Mouse (Mus musculus) intestine, embryonic 15.5 days (tissue): ENCODE data around the gene Polr2b. TPM values are rescaled to one million over a fixed set of nuclear protein-coding genes. Genes with fewer than 3 reads are reported as not detected.

Experiments
- ATAC-seq: fragments of 200-750 bp; cut with Nextera tagmentation; 2 replicates; pipeline ENCODE4 v1.8.0; 2017; ENCODE audit warnings: moderate TSS enrichment, moderate library complexity
- H3K27ac ChIP-seq: fragments of 300-500 bp; sonication (generic); 2 replicates; pipeline ENCODE4 v1.5.1; 2015; ENCODE audit warnings: mild to moderate bottlenecking, inconsistent platforms
- H3K27me3 ChIP-seq: fragments of 300-500 bp; sonication (generic); replicated peaks from 2 replicates; pipeline ENCODE4 v1.6.1; 2015; ENCODE audit warnings: inconsistent platforms
- H3K36me3 ChIP-seq: fragments of 300-500 bp; sonication (generic); 2 replicates; pipeline ENCODE4 v1.6.1; 2015; ENCODE audit warnings: inconsistent platforms
- H3K4me1 ChIP-seq: fragments of 300-500 bp; sonication (generic); replicated peaks from 2 replicates; pipeline ENCODE4 v1.6.1; 2015; ENCODE audit warnings: inconsistent platforms
- H3K4me2 ChIP-seq: fragments of 300-500 bp; sonication (generic); replicated peaks from 2 replicates; pipeline ENCODE4 v1.6.1; 2015; ENCODE audit warnings: mild to moderate bottlenecking, inconsistent platforms
- H3K4me3 ChIP-seq: fragments of 300-500 bp; sonication (generic); replicated peaks from 2 replicates; pipeline ENCODE4 v1.5.1; 2015; ENCODE audit warnings: inconsistent platforms
- H3K9ac ChIP-seq: fragments of 300-500 bp; sonication (generic); 2 replicates; pipeline ENCODE4 v1.6.1; 2015; ENCODE audit warnings: inconsistent platforms
- H3K9me3 ChIP-seq: fragments of 300-500 bp; sonication (generic); 2 replicates; pipeline ENCODE4 v1.6.1; 2016; ENCODE audit warnings: inconsistent platforms
- WGBS: fragments of 180-500 bp; shearing (Covaris S2); methylation state at CpG from one replicate; pipeline ENCODE4 v1.1.7; 2015; 5-methylcytosine and 5-hydroxymethylcytosine counted together
- polyA plus RNA-seq: library from polyadenylated mRNA; unstranded; fragments of >200 nt; fragmentation: Nextera tagmentation; extraction: Ambion mirVana; gene quantifications from 2 replicates; pipeline ENCODE4 v1.2.1, GENCODE M21; 2015

Polr2b gene
- polyA plus RNA-seq, 1 experiment from 2014 or later: 55.9 TPM

DNA sequence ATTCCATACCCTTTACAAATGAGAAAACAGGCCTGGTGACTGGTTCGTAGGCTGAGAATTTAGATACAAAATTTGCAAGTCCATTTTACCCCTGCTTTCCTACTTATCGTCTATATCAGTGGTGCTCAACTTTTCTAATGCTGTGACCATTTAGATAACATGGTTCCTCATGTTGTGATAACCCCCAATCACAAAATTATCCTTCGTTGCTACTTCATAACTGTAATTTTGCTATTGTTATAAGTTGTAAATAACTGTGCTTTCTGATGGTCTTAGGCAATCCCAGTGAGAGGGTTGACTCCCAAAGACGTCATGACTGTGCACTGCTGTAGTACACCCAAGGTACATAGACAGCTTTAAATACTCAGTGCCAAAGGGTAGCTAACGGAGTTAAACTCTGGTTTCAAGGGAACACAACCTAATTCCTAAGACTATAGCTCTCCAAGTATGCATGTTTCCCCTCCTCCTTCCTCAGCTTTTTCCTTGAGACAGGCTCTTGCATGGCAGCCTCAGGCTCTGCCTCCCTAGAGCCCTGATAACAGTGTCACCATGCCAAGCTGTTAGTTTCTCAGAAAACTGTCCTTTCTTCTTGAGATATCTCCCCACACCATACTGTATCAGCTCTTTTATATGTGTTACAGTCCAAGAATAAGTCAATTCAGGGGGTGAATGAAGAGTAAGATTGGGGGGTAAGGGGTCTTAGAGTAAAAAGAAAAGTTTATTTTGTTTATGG lies 2.0 kb upstream of the Polr2b start:
- WGBS: 82% methylated on average over 5 of the region's 5 CpGs
- H3K9ac ChIP-seq: peak overlapping the region; percentile 68

DNA sequence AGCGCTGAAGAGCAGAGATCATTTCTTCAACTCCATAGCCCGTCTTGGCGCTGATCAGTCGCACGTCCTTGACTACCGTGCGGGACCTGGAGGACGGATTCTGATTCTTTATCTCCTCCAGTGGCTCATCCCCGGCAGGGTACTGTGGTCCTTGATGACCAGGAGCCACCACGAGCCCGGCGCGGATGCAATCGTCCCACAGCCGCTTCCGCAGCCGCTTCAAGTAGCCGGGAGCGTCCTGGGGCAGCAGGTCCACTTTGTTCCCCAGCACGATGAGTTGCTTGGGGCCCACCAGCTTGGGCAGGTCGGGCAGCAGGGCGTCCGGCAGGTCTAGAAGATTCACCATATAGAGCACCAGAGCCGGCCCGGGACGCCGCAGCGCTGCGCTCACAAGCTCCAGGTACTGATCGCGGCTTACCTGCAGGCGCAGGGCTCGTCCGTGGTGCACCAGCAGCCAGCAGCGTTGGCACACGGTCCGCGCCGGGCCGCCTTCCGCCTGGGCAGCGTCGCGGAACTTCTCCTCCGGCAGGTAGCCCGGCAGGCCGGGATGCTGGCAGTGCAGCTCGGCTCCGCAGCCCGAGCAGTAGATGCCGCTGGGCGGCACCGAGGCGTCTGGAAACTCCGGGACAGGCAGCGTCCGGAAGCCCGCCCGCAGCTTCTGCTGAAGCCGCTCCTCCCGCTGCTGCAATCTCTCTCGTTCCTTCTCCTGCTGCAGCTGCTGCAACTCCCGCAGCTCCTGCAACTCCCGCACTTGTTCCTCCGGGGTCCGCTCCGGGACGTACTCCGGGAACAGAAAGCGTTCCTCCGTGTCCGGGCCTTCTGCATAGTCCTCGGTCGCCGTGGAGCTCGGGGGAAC lies 668 bp upstream of the Polr2b start:
- Histone ChIP-seq H3K27ac (0 out of 2 replicates have a peak overlapping the region, but pooled peaks have one; percentile 23), H3K9ac (peak overlapping the region; percentile 68), H3K4me1 (peaks cover 17% of the 10 kb centered on the region), H3K4me2 (peak overlapping the region; percentile 93), H3K27me3 (no peaks in the 10 kb centered on the region), H3K36me3 (peaks cover 9% of the 10 kb centered on the region), H3K9me3 (no peaks in the 10 kb centered on the region), H3K4me3 (peak overlapping the region; percentile 83)
- peak; percentile 48 for ATAC-seq
- WGBS: under 1% methylated on average over 76 of the region's 76 CpGs

More for the DNA sequence above, 2.0 kb upstream of the Polr2b start:
- H3K4me1 ChIP-seq: peaks cover 17% of the 10 kb centered on the region
- H3K27ac ChIP-seq: no peak overlapping the region
- H3K27me3 ChIP-seq: no peaks in the 10 kb centered on the region
- ATAC-seq: no peak
- H3K36me3 ChIP-seq: peaks cover 11% of the 10 kb centered on the region; the same call in 1 of the 2 replicates
- peak overlapping the region; percentile 93 for H3K4me2 ChIP-seq
- no peaks in the 10 kb centered on the region for H3K9me3 ChIP-seq
- H3K4me3 ChIP-seq: peak overlapping the region; percentile 83

DNA sequence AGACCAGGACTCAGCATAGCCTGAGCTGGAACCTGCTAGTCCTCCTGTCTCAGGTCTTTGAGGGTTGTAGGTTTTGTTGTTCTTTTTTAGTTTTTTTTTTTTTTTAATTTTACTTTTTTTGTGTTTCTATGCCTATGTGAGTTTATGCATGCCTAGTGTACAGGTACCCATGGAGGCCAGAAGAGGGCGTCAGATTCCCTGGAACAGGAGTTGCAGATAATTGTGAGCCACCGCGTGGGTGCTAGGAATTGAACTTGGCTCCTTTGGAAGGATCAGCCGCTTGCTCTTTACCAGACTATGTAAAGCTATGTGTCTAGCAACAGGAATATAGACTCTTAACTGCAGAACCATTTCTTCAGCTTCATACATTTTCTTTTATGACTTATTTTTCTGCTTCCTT lies 4.3 kb downstream of the Polr2b start:
- no peak overlapping the region for H3K27ac ChIP-seq
- no peak overlapping the region for H3K9ac ChIP-seq
- ATAC-seq: no peak
- H3K4me3 ChIP-seq: no peak overlapping the region
- 94% methylated on average over 4 of the region's 4 CpGs for WGBS
- H3K36me3 ChIP-seq: peaks cover 14% of the 10 kb centered on the region; the same call in 1 of the 2 replicates
- peaks cover 8% of the 10 kb centered on the region for H3K4me1 ChIP-seq
- H3K4me2 ChIP-seq: no peak overlapping the region
- no peaks in the 10 kb centered on the region for H3K9me3 ChIP-seq
- no peaks in the 10 kb centered on the region for H3K27me3 ChIP-seq

DNA sequence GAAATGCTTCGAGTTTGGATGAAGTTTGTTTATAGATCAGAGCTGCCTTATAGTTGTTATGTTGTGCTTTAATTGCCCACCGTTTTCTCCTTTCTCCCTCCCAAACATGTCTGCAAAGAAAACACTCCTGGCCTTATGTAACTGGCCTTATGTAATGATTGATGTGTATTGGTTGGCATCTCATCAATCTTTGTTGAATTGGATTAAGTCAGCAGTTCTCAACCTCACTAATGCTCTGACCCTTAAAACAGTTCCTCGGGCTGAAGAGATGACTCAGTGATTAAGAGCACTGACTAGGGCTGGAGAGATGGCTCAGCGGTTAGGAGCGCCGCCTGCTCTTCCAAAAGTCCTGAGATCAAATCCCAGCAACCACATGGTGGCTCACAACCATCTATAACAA lies 5.0 kb downstream of the Polr2b start:
- no peaks in the 10 kb centered on the region for H3K27me3 ChIP-seq
- H3K27ac ChIP-seq: no peak overlapping the region
- H3K4me2 ChIP-seq: no peak overlapping the region
- no peaks in the 10 kb centered on the region for H3K9me3 ChIP-seq
- 89% methylated on average over 6 of the region's 6 CpGs for WGBS
- H3K4me3 ChIP-seq: no peak overlapping the region
- H3K36me3 ChIP-seq: peaks cover 14% of the 10 kb centered on the region; the same call in 1 of the 2 replicates
- no peak for ATAC-seq
- H3K9ac ChIP-seq: no peak overlapping the region
- peaks cover 8% of the 10 kb centered on the region for H3K4me1 ChIP-seq

GRCm38 (mm10) chr5:77324936-77325335 lies 15.0 kb downstream of the Polr2b start:
- no peaks in the 10 kb centered on the region for H3K4me1 ChIP-seq
- no peak for ATAC-seq
- H3K9me3 ChIP-seq: no peaks in the 10 kb centered on the region
- H3K9ac ChIP-seq: no peak overlapping the region
- 82% methylated on average over 1 of the region's 1 CpGs for WGBS
- no peak overlapping the region for H3K4me3 ChIP-seq
- H3K4me2 ChIP-seq: no peak overlapping the region
- H3K36me3 ChIP-seq: peaks cover 44% of the 10 kb centered on the region
- no peak overlapping the region for H3K27ac ChIP-seq
- H3K27me3 ChIP-seq: no peaks in the 10 kb centered on the region

DNA sequence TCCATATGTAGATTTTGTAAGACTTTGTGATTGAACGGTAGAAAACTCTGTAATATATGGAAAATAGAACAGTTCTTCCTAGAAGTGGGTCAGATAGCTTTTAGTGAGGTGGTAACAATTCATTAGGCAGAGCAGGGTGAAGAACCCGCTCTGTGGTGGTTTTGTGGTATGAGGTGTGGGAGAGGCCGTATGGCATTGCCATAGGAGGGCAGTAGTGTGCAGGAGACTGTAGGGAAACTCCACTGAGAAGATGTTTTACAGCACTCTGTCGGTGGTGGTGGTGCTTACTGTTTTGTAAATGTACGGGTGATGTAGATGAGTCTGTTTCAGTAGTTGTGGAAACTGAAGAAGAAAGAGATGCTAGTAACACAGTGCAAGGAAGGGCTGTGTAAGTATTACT lies 20.2 kb downstream of the Polr2b start:
- H3K9ac ChIP-seq: no peak overlapping the region
- H3K4me2 ChIP-seq: no peak overlapping the region
- no peaks in the 10 kb centered on the region for H3K4me1 ChIP-seq
- H3K4me3 ChIP-seq: no peak overlapping the region
- H3K27ac ChIP-seq: no peak overlapping the region
- 75% methylated on average over 5 of the region's 5 CpGs for WGBS
- ATAC-seq: no peak
- peaks cover 44% of the 10 kb centered on the region for H3K36me3 ChIP-seq
- no peaks in the 10 kb centered on the region for H3K27me3 ChIP-seq
- H3K9me3 ChIP-seq: no peaks in the 10 kb centered on the region

GRCm38 (mm10) chr5:77340033-77340432 lies 30.1 kb downstream of the Polr2b start:
- Histone ChIP-seq H3K27me3 (no peaks in the 10 kb centered on the region), H3K9ac (no peak overlapping the region), H3K9me3 (no peaks in the 10 kb centered on the region), H3K4me3 (no peak overlapping the region), H3K27ac (no peak overlapping the region), H3K4me2 (no peak overlapping the region), H3K4me1 (no peaks in the 10 kb centered on the region), H3K36me3 (peaks cover 37% of the 10 kb centered on the region)
- 84% methylated on average over 4 of the region's 4 CpGs for WGBS
- no peak for ATAC-seq

- H3K4me1 ChIP-seq: no peaks in the 10 kb centered on the region
- no peaks in the 10 kb centered on the region for H3K27me3 ChIP-seq
- no peak overlapping the region for H3K4me3 ChIP-seq
- no peak overlapping the region for H3K4me2 ChIP-seq
- peaks cover 37% of the 10 kb centered on the region for H3K36me3 ChIP-seq
- no peak for ATAC-seq
- no peak overlapping the region for H3K9ac ChIP-seq
- WGBS: 97% methylated on average over 8 of the region's 8 CpGs
- no peaks in the 10 kb centered on the region for H3K9me3 ChIP-seq
- no peak overlapping the region for H3K27ac ChIP-seq
These were observed 39.0 kb downstream of the Polr2b start for GRCm38 (mm10) chr5:77348901-77349300.

DNA sequence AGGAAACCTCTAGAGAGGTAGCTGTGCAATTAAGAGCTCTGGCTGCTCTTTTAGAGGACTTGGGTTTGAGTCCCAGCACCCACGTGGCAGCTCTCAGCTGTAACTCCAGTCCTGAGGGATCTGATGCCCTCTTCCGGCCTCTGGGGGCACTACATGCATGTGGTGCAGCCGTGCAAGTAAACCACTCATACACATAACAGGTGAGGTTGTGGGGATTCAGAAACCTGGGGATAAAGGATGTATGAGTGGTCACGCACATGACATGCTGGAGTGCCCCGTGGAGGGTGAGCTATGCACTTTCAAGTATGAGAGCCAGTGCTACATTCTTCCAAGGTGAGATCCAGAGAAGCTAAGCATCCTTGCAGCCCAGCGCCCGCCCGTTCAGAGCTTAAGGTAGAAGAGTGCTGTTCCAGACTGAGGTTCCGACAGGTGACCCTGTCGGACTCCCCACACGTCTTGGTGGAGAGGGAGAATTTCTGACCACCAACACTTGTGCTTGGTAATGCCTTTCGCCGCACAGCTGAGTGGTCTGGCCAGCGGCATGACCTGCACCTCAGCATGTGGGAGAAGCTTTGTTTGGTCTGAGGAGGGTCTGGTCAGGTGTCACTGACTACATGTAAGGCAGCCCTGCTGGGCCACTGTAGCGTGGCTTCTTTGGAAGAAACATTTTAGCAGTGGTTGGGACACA lies 40.2 kb downstream of the Polr2b start:
- H3K9me3 ChIP-seq: no peaks in the 10 kb centered on the region
- no peak overlapping the region for H3K4me3 ChIP-seq
- H3K27ac ChIP-seq: no peak overlapping the region
- no peak for ATAC-seq
- 92% methylated on average over 15 of the region's 15 CpGs for WGBS
- H3K4me2 ChIP-seq: no peak overlapping the region
- H3K9ac ChIP-seq: no peak overlapping the region
- H3K4me1 ChIP-seq: peaks cover 4% of the 10 kb centered on the region; the same call in 1 of the 2 replicates
- H3K36me3 ChIP-seq: peaks cover 36% of the 10 kb centered on the region
- no peaks in the 10 kb centered on the region for H3K27me3 ChIP-seq

GRCm38 (mm10) chr5:77351691-77352090 lies 41.7 kb downstream of the Polr2b start:
- Histone ChIP-seq H3K27me3 (no peaks in the 10 kb centered on the region), H3K9me3 (no peaks in the 10 kb centered on the region), H3K4me2 (no peak overlapping the region), H3K9ac (no peak overlapping the region), H3K4me3 (no peak overlapping the region), H3K36me3 (peaks cover 28% of the 10 kb centered on the region), H3K27ac (no peak overlapping the region), H3K4me1 (peaks cover 7% of the 10 kb centered on the region; the same call in 1 of the 2 replicates)
- 85% methylated on average over 9 of the region's 9 CpGs for WGBS
- ATAC-seq: no peak

DNA sequence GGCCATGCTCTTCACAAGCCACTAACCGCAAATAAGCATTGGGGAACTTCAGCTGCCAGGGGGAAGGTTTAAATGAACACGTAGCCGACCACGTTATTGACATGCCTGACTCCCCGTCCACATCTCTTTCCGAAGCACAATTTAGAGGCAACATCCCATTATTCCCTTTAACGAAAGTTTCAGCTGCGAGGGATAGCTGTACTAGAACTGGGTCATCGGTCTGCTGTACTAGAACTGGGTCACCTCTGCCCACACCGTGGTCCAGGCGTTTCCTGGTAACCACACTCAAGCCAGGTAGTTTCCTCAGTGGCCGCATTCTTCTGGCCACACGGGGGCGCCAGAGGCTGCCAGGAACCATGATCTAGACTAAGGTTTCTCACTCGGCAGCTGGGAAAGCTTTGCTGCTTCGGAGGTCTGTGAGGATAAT lies 44.4 kb downstream of the Polr2b start:
- Histone ChIP-seq H3K4me2 (peak overlapping the region; percentile 55), H3K27me3 (no peaks in the 10 kb centered on the region), H3K4me1 (peaks cover 14% of the 10 kb centered on the region), H3K36me3 (0 out of 2 replicates have a peak, but pooled peaks cover 6% of the 10 kb centered on the region), H3K9ac (no peak overlapping the region), H3K27ac (no peak overlapping the region), H3K9me3 (no peaks in the 10 kb centered on the region), H3K4me3 (no peak overlapping the region)
- peak; percentile 61 for ATAC-seq
- 5% methylated on average over 16 of the region's 16 CpGs for WGBS
